Mouse (Mus musculus) frontal cortex, adult 2 months (tissue): Measurements from ENCODE around the gene Samd5. TPM values are rescaled to one million over a fixed set of nuclear protein-coding genes. Genes with fewer than 3 reads are reported as not detected.

Source experiments
- DNase-seq, 2 experiments: peaks; one replicate each; pipeline ENCODE4 v3.0.0; 2022; ENCODE audit warnings: low spot score in 1 of 2; ENCODE audit errors: extremely low spot score in 1 of 2
- polyA plus RNA-seq: library from polyadenylated mRNA; depleted of rRNA; stranded (reverse); fragments of >200 nt; gene quantifications from 2 replicates; pipeline ENCODE4 v1.2.3, GENCODE M21; 2012; rRNA removed

Samd5 gene
- polyA plus RNA-seq, result 4.8 and 5.4 TPM in 2 replicates

DNA sequence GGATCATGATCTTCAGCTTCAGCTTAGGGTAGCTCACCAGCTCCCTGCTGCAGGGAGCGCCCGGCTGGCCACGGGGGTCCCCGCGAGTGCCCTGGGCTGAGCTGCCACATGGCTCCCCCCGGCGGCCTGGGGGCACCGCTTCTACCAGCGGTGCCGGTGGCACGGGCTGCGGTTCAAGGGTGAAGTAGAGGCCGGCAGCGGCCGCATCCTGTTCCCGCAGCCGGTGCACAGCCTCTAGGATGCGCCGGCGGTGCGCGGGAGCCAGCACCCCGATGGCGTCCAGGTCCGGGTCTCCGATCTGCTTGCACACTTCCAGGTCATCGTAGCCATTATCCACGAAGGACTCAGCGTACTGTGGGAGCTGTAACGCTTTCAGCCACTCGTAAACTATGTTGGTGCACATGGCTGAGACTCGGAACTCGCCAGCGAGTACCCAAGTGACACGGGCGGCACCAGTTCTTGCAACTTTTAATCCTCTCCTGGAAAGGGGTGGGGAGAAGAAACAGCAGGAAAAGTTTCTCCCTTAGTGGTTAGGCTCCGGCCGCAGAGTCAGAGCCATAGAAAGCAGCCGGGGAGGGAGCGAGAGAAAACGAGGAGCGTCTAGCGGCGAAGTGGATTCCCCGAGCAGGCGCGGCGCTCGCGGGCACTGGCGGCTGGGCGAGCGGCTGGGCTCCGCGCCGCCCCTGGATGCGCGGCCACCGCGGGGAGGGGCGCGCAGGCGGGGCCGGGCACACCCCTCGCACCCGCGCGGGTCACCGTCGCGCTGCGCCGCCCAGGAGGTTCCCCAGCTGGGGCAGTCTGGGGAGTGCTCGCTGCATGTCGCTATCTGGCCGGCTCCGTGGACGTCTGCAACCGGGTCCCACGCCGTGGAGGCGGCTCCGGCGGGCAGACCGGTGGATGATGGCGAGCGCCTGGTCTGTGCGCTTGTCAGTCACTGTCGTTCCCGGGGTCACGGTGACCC is at the start of gene Samd5:
Gene Samd5 (minus strand): TSS at position 648 of the 961 bp plus-strand sequence.
- peak in 1 of 2 experiments; percentile 47 for DNase-seq

DNA sequence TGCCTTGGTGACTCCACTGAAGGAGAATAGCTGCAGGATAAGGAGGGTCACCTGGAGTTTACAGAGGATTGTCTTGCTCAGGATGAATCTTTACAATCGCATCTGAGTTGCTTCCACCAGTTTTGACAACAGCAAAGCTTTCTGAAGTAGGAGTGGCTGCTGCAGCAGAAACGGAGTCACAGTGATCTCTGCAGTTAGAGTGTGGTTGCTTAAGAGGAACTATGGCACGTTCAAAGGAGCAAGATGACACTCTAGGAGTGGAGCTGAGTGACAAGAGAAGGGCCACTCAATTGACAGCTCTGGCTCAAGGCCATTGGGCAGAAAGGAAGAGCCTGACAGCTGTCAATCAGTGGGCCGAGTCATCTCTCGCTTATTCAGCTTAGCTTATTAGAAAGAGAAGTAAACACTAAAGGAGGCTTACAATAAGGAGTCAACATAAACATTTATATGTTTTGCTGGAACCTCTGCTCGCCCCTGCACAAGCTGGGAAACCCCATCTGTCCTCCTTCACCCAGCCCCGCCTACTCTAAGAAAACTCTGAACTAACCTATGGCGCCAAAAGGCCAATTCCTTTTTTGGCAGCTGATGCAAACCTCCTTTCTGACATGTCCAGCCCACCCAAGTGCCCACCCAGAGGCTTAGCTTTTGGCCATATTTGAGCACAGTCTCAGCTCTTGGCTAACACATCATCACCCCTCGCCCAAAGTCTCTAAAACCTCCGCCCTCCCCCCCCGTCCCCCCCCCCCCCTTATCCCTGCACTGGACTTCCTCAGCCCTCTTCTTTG is 47.7 kb upstream of the Samd5 start:
- DNase-seq, result no peak

DNA sequence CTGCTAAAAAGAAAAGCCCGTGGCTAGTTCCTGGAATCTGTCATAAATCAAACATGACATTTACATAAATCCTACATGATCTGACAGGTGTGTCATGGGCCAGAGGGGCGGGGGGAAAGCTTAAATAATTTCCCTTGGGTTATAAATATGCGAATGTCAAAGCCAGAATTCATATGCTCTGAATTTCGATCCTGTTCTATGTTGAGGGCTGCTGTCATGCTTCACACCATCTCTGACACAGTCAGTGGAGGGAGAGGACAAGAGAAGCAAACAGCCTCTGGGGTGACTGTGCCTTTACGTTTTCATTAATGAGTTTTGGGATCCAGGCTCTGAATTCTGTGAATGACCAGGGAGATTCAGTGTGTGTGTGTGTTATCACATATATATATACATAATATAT is 45.0 kb upstream of the Samd5 start:
- no peak for DNase-seq

DNA sequence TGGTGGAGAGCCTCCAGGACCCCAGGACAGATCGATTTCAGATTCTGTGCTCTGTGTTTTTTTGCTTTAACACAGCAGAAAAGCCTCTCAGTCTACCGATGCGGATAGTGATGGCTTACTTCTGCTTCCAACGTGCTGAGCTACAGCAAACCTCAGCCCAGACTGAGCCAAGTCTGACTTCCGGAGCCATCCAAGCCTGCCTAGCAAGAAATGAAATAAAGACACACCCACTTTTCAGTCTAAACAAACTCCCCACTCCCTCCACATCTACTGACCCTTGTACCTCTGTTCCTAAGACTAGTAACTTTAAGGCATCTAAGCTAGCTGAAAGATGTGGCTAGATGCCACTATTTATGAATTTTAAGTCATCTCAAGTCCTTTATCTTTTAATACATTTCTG is 43.1 kb upstream of the Samd5 start:
- DNase-seq, result no peak

DNA sequence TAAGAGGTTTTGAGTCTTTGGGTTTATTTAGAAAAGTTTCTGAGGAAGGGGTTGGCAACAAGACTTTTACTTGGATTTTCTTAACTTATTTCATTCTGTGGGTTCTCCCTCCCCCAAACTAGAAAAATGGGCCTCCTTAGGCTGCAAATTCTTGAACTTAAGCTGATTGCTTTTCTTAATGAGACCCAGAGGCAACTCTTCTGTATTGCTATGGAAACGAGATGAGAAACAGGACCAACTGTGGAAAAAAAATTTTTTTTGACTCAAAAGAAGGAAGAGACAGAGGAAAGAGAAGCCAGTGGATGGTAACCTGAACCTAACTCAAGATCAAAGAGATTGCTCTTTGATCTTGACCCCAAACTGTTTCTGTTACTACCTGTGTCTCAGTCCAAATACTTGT is 29.9 kb upstream of the Samd5 start:
- no peak for DNase-seq

DNA sequence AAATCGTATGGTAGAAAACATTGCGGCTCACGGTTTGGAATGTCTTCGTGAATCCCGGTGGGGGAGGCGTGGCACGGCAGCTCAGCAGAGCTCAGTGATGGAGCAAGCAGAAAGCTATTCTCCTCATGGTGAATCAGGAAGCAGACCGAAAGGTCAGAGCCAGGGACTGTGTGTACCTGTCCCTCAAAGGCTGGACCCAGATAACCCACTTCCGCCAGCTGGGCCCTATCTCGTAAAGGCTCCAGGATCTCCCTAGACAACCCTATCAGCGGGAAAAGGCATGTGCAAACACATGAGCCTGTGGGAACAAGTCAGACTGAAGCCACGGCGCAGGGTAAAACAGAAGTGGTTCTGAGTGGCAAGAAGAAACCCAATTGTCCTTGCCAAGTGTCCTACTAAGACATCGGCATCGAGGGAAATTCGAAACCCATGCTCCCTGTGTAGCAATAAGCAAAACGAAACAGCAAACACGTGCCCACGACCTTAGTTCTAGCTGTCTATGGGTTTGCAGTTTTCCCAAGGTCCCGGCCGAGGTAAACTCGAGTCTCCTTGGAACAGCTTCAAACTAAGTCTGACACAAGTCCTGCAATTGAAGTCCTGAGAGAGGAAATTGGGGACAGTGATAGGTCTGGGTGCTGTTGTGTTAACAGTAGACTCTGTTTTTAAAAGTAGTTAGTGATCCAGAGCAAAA is 24.2 kb upstream of the Samd5 start:
- no peak for DNase-seq

DNA sequence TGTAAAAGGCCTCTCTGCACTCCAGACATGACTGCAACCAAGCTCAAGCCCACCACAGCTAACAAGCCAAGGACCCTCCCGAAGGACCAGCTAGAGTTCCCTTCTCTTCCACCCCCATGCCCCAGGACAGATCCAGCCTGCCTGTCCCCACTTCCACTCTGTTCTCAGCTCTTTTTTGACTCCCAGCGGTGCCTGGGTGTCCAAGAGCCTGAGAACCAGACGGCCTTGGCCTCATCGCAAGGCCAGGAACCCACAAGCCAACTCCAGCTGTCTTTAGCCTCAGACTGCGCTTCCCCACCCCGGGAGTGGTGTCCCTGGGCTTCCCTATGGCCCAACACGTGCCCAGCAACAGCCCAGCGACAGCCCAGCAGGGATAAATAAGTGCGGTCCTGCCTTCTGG is 23.1 kb upstream of the Samd5 start:
- no peak for DNase-seq

DNA sequence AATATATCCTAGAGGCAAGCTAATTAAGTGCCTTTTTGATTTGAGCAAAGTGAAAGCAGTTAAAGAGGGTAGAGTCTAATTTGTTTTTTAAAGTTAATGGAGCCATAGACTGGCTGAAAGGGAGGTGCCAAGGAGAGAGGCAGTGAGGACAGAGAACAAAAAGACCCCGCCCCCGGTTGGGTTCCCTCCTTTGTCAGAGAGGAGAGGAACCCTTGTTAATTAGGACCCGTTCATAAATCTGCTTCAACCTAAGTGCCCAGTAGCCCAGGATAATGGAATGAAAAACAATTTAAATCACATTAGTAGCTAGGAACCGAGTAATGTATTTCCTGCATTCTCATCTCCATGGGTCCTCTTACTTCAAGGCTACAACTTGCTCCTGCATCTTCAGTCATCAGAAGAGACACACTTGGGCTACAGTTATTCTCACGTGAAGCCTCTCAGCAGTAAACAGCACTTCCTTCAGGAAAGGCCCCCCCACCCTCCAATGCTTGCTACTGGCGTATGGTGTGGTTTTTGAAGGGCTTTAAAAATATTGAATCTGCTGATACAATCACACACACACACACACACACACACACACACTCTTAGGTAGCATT is 21.6 kb upstream of the Samd5 start:
- no peak for DNase-seq

DNA sequence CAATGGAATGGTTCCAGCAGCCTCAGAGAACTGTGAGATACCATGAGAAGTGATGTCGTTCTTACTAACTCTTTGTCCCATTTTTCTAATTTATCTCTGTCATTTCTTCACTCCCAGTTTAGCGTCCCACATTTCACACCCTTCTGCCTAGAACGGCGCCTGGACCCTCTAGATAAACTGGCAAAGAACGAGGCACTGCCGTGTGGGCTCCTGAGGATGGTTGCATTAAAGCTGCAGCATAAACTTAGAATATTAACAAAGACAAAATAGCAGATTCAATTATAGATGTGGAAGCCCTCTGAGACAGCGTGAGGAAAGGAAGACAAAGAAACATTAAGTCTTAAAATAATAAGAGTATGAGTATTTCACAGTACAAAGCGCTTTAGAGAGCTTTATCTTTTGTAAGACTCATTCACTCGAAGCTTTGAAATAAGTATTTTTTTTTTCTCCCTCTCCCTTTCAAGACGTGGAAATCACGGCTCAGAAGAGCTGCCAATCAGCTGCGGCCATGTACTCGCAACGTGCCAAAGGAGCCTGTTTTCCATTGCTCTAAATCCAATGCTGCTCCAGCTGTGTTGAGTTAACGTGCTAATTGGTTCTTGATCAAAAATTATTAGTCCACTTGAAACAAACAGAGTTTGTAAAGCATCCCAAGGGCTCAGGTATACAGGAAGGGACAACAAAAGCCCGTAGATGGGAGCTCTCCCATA is 19.1 kb upstream of the Samd5 start:
- no peak for DNase-seq

DNA sequence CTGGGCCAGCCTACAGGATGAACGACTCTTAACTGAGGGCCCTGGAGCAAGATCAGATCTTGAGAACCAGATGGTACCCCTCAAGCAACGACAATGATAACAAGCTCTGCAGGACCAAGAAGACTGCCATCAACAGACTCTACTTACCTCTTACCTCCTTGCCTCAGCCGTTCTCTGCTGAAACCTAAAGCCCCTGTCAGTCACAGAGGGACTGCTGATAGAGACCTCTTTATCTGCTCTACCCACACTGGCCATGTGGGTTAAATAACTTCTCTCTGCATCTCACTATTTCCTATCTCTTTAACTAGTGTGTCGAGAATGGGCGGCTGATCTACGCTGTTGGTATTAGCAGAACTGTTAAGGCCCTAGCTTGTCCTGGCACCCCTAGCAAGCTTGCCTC is 5.9 kb upstream of the Samd5 start:
- no peak for DNase-seq

DNA sequence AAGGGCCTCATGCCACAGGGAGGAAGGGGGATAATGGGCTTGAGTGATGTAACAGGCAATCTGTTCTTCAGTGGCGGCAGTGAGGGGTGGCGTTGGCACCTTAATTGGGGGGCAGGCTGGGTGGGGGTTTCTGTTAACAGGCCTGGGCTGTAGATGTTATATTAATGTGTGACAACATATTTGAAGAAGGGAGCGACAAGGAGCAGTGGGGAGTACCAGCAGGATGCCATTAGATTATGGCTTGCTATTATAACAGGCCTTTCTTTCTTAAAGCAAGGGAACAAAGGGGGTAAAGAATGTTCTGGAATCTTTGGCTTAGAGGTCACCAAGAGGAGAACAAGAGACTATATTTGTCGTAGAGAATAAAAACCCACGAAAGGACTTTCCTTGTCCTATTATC is 4.9 kb upstream of the Samd5 start:
- no peak for DNase-seq

DNA sequence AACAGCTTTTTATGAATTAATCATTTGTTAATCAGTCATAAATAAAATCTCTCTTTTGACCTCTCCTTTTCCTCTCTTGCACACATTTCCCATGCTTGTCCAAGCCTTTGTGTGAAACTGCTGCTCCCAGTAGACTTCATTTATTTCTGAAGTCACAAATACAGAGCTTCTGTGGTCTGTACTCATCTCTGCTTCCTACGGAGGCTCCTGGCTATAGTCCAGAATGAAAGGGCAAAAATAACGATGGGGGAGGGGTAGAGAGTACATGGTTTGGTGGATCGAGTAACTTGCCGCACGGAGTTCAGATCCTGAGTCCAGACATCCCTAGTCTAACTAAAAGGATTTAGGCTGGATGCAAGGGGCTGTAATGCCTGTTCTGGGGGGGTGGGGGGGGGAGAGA is 3.1 kb upstream of the Samd5 start:
- DNase-seq, result no peak

DNA sequence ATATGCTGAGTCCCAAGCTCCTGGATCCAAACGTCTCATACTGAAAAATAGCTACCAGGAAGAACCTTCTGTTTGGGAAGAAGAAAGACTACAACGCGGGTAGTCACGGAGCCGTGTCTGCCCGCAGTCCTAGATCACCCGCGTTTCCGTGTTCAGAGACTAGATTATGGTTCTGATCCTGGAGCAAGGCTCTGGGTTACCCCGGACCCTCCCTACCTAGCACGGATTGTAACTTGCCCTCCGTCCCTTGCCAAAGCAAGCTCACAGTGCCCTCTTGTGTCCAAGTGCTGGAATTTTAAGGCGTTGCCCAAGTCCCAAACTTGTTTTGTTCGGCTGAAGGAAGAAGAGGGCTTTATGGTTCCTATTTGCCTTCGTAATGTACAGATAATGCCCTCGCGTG is 1.9 kb upstream of the Samd5 start:
- peak; percentile 29 to 91 for DNase-seq

DNA sequence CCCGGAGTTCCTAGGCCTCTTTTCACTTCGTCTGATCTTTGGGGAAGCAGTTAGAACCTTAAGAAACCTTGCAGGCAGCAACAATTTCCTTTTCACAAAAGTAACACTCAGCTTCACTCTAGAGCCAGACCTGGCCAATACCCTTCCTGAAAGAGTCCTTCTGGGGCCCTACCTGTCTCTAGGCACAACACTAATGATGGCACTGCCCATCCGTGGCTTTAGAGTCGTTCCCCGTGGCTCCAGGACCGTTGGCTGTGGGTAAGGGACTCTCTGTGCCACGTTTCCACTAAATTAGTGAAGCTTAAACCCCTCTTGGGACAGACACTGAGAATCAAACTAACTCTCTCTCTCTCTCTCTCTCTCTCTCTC is 1.4 kb upstream of the Samd5 start:
- no peak for DNase-seq

DNA sequence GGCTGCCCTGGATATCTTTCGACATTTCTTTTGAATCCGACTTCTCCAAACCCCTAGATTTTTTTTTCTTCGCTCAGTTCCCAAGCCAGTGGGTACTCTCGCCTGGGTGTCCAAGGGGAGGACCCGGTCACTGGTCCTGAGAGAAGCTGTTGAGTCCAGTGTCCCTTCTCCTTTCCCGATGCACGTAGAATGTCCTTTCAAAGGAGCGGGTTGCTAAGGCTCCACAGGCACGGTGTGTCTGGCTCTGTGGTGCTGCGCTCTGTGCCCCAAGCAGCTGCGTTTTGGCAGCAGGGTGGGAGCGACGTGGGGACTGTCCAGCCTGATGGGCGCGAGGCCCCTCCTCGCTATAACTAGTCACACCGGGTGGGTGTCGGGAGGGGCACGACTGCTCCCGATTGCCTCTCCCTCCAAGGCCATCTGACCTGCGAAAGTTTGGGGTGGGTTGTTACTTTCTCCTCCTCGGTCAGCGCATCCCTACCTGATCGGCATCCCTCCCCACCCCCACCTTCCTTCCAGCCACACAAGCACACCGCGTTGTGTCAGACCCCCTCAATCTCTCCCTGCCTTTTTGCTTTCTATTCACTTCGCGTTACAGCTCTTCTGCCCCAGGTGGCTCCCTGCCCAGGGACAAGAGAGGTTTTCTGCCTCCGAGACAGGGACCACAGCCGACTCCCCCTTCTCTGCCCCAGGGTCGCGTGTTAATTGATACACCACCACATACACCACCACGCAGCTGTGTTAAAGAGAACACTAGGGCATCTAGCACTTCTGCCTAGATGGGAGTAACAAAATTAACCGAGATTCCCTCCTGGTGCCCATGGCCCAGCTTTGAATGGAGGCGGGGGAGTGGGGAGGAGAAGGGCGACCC is 776 bp upstream of the Samd5 start:
- peak in 1 of 2 experiments; percentile 12 for DNase-seq

DNA sequence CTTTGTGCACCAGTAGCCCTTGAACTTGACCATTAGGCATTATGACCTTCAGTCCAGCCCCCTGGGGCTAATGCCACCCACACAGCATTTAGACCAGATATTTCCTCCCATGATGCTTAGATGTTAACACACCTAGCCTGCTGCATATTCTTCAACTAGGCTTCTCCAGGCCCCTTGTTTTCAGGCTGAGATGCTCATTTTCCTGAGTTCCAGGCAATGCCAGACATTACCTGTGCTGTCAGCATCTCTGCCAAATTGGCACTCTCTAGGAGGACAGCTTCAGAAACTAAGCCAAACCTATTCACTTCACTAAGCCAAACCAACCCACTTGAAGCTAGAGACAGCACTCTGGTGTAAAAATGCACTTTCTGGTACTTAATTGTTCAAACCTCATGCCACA is 1.7 kb downstream of the Samd5 start:
- DNase-seq, result no peak

DNA sequence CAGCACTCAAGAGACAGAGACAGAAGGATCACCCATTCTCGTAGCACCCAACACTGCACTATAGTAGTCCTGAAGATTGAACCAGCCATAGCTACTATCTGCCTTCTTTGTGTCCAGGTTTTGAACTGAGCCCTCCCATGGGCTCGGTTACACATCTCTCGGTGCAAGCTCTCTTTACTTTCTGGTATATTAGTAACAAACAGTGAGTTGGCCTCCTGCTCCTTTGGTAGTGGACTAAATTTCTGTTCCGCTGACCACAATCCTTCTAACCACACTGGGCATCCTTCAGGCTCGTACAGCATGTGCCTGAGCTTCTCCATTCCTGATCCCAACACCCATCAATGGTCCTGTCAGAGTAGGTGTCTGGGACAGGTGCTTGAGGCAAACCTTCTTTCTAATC is 2.3 kb downstream of the Samd5 start:
- DNase-seq, result no peak

DNA sequence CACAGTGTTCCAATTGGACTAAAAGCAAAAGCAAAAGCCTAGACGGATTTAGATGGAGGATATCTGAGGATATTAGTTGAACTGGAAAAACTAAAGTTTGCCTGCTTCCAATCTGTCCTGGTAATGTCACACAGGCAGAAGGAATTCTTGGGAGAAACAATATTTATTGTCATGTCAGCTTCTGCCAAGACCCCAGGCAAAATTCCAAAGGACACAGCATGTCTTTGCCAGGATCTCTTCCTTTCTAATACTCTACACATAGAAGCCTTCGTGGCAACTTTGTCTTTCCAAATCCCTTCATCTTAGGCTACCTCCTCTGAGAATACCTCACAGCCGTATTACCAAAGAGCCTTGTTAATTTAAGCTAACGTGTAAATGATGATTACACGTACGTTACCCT is 4.7 kb downstream of the Samd5 start:
- DNase-seq, result no peak

DNA sequence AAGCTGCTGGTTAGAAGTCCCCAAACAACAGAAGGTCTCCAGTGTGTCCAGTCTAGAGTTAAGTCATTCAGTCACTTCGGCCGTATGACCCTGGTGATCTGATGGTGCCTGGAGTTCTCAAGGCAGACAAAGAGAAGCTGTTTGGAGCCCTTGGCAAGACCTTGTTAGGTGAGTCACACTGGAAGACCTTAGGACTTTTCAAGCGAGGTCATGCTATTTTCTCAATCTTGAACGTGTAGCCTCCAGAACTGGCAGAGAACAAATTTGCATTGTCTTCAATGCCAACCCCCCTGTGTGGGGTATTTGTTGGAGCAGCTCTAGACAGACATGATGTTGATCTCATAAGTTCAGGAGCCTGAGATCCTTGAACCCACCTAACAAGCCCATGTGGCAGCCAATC is 6.2 kb downstream of the Samd5 start:
- no peak for DNase-seq
